Mouse (Mus musculus) cerebellum, adult 9-10 months (tissue): ENCODE measurements around the gene Dirc2.

Source experiments
- DNase-seq: peaks from one replicate; pipeline ENCODE4 v3.0.0; 2022

The Dirc2 gene

DNA sequence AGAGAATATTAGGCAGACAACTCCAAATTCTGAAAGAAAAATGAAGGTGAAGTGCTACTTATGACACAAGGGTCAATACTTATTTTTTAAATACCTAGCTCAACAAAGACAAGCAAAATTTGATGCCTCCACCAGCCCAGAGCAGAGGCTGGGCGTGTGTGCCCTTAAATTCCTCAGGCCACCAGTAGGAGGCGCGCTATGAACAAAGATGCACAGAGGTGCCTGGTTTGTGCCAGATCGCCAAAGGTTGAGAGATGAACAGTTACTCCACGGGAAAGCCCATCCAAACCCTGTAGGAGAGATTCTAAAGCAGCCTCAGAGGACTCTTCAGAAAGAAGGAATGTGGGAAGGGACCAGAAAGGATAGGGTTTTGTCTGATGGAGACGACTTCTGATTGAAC is 35.1 kb downstream of the Dirc2 start:
- DNase-seq = peak; percentile 63

DNA sequence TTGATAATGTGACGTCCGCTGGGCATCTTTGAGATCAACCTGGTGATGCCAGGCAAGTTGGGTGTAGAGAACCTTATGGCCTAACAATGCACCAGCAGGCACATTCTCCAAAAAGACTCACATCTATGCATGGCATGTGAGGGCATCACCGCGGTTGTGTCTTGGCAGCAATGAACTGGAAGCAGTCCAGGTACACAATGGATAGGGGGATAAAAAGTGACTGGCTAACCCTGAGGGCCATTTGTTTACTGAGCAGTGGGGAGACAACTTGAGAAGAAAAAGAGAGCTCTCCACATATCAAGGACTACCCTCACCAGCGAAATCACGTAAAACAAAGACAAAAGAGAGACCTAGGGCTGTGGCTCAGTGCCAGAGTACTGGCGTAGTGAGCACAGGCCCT is 37.1 kb downstream of the Dirc2 start:
- peak; percentile 18 for DNase-seq

DNA sequence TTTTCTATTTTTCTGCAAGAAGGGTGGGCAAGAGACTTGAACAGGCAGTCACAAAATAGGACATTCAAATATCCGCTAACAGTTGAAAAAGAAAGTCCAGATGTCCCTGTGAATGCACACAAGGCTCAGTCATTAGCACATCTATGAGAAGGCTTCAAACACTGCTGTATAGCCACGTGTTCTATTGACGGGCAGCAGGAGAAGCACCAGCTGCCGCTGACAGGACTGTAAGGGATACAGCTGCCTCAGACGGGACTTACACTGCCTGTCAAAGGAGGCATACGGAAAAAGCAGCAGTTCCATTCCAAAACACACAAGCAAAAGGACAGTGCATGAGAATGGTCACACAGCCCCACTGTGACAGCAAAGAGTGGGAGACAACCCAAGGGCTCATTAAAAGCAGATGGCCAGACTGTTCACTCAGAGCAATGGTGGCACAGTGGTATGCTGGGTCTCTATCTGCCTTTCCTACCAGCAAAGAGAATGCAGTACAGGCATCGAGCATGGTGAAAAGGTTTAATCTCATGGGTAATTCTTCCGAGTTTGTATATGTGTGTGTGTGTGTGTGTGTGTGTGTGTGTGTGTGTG is 39.9 kb downstream of the Dirc2 start:
- DNase-seq = no peak

DNA sequence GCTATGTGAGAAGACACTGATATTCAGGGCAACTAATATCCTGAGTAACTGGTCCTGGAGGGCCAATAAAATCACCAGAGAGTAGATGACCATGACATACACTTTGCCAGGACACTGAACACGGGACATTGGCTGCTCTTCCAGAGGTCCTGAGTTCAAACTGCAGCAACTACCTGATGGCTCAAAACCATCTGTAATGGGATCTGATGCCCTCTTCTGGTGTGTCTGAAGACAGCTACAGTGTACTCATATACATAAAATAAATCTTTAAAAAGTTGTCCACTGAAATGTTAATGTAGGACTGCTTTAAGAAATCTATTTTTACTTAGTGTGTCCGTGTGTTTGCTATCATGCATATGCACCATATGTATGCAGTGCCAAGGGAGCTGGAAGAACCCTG is 42.6 kb downstream of the Dirc2 start:
- no peak for DNase-seq

DNA sequence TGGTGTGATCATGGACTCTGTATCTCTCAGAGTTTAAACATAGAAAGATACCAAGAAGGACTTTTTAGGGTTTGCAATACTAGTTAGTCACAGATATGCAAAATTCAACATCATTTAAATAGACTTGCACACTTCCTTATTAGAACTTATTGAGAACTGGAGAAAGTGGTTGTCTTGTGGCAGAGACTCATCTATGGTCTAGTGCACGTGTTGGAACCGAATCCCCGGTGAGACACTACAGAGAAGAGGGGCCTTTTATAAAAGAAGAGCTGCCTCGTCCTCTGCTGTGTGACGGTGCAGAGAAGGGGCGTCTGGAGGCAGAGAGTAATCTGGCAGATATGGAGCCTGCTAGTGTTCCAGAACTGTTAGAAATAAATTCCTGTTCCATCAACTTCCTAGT is 44.6 kb downstream of the Dirc2 start:
- DNase-seq = no peak

DNA sequence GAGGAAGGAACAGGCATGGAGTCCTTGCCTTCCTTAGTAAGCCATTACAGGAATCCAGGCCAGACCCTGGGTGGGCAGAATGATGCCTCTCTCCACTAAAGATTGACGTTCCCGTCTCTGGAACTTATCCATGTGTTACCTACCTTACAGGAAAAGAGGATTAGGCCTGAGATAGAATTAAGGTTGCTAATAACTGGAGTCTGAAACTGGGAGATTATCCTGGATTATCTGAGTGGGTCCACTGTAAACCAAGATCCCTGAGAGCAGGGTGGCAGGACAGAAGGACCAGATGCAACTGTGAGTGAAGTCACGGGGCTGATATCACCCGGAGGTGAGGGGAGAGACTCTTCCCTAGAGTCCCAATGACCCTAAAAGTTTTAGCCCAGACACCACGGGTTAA is 51.4 kb downstream of the Dirc2 start:
- DNase-seq = no peak

DNA sequence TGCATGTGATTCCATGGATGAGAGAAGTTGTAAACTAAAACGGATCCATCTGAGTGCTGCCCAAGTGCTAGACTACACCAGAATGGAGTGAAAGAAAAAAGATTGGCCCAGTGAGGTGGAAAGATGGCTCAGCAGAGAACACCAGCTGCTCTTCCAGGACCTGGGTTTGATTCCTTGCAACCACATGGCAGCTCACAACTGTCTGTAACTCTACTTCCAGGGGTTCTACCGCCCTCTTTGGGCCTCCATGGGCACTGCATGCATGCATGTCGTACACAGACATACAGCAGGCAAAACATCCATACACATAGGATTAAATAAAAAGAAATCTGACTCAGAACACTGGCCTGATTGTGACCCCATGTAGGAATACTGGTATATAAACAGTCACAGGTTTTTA is 52.9 kb downstream of the Dirc2 start:
- DNase-seq = no peak

DNA sequence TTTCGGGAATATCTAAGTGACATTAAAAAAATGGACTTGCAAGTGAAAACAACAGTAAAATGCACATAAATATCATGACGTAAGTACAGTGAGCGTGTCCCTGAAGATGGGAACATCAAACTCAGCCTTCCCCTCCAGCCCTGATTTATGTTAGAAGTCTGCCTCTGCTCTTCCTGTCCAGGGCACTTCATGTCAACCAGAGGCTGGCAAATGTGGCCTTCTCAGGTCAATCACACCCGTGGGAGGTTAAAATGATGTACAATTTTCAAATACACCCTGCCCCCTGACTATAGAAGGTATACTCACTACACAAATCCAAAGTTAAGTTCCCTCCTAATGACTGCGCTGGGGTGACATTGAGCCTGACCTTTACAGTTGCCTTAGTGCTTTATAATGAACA is 53.4 kb downstream of the Dirc2 start:
- no peak for DNase-seq

DNA sequence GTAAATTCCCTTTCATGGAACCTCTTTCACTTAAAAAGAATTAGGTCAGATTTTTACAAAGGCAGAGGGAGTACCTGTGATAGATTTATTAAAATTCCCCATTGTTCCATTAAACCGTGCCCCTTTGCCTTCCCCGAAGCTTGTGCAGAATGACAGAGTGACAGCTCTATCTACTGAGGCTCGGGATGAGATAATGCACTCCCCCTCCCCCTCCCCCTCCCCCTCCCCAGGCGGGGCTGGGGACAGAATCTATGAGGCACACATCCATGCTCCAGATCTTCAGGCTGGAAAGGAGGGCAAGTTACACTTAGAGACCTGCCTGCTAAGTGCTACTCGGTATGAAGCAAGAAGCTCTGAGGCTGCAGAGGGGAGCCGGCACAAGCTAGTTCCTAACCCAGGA is 53.8 kb downstream of the Dirc2 start:
- DNase-seq = no peak

DNA sequence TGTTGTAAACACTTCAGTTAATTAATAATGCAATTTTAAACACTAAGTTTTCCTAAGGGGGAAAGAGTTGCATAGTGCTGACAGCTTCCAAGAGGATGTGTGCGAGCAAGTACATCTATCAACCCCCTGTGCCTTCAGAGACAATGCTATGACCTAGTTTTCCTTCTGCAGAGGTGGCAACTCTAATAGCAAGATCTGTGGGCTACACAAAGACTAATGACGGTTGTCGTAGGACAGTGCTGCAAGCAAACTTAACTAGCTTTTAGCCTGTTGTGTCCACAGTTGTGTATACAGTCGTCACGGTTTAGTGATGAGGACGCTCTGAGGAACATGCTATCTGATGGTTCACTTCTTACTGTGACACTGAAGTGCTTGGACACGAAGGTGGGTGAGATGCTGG is 54.5 kb downstream of the Dirc2 start:
- DNase-seq = no peak

DNA sequence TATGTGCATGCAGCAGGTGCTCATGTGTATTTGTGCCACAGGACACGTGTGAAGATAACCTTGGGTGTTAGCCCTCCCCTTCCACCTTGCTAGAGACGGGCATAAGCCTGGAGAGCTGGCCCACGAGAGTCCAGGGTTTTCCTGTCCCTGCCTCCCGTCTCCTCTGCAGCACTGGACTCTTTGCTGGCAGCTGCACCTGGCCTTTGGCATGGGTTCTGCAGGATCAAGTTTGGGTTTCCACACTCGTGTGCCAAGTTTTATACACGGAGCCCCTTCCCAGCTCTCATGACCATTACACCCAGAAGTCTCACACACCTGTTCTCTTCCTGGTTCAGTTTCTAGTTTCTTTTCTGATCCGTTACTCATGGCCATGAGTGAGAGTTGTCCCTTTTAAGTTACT is 55.5 kb downstream of the Dirc2 start:
- no peak for DNase-seq

DNA sequence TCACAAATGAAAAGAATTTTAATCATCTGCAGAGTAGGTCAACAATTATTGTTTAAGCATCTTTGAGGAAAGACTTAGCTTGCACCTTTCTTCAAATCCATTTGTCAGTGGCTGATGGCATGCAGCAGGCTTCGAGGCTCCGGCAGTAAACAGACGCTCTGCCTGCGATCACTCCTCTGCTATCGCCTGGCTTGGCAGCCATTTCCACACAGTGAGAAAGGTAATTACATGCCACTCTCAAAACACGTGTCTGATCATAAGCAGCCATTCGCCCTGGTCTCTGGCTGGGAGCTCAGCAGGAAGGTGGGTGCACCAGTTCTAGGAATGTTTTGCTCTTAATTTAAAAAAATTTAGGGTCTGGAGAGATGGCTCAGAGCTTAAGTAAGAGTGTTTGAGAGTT is 58.2 kb downstream of the Dirc2 start:
- DNase-seq = no peak

DNA sequence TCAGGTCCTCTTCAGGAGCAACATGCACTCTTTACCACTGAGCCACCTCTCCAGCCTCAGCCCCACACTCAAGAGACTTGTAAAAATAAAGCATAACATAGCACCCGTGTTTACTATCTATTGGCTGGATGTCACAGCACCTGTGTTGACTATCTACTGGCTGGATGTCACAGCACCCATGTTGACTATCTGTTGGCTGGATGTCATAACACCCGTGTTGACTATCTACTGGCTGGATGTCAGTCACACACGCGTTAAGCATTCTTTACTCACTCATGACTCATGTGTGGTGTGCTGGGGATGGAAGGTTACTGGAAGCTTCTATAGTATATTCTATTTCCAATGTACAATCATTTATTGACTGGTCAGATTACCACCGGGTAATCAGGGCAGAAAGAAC is 62.2 kb downstream of the Dirc2 start:
- DNase-seq = no peak

DNA sequence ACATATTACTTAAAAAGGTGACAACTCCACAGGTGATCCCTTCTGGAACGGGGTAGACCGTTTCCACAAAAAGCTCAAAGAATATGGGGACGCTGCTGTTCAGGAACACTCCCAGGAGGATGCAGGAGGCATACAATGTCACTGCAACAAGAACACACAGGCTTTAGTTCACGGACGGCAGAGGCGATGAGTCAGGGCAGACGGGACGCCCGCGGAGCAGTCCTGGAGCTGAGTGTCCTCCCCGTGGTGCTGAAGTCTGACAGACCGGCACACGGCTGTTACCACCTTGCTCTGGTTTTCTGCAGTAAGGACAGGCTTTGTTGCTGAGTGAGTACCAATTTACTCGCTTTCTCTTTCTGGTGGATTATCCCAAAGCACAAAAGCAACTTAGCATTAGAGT is 64.4 kb downstream of the Dirc2 start:
- DNase-seq = no peak

DNA sequence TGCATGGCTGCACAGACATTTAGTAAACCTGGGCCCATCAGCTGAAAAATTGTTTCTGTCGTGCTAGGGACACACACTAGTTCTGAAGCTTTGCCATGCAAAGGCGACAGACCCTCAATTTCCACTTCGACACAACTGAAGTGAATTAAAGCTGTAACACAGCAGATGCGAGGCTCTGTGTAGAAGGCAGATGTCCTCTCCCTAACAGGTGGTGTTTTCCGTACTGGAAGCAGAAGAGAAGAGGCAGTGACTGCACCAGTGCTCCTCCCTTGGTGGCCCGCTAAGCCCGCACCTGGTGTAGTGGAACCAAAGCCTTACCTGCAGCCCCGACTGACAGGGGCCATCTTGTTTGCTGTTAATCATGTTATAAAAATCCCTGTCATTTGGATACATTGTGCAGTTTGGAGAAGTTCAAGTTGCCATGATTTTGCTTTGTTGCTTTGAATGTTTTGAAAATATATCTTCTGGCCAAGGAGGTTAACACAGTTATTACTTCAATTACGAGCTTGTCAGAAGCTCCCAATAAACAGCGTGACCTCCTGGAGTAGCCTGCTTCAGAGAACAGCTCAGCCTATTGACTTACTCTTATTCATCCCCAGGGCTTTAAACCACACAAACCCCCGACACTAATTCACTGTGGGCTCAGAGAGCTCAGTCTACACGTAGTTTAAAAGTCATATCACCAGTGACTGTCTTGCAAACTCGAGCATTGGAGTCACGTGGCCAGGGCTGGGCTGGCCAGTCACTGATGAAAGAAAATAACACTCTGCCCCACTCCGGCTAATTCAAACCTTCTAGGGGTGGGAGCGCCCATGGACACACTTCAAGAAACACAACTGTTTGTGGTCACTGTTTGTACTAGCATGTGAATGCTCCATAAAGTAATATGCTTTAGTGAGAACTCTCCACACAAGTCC is 65.1 kb downstream of the Dirc2 start:
- DNase-seq = no peak

DNA sequence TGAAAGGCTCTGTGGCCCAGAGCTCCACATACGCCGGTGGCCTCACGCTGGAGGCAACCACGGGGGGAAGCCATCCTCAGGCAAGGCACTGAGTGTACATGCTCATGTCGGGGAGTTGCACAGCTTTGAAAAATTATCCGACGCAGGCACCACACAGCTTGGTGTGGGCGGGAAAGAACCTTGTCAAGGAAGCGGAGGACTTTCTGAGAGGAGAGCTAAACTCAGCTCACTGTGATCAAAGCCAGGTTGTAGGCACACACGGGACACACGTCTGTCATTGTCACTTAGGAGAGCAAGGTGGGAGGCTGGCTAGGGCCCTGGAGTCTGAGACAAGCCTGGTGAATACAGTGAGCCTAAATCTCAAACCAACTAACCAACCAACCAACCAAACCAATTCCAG is 67.3 kb downstream of the Dirc2 start:
- DNase-seq = no peak

DNA sequence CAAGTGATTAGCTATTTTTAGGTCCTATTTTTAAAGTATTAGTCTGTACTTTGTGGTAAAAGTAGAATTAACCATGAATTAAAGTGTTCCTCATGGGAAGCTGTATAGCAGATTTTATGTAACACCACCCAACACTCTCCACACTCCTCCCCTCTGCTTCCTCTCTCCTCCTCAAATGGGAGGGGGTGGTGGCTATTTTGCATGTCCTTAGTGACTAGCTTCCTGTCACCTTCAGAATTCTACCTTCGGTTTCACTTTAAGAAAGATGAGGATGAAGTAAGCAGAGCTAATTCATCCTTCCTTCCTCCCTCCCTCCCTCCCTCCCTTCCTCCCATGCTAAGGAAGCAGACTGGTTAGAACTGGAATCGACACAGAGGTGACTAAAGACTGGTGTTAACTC is 73.1 kb downstream of the Dirc2 start:
- DNase-seq = no peak

DNA sequence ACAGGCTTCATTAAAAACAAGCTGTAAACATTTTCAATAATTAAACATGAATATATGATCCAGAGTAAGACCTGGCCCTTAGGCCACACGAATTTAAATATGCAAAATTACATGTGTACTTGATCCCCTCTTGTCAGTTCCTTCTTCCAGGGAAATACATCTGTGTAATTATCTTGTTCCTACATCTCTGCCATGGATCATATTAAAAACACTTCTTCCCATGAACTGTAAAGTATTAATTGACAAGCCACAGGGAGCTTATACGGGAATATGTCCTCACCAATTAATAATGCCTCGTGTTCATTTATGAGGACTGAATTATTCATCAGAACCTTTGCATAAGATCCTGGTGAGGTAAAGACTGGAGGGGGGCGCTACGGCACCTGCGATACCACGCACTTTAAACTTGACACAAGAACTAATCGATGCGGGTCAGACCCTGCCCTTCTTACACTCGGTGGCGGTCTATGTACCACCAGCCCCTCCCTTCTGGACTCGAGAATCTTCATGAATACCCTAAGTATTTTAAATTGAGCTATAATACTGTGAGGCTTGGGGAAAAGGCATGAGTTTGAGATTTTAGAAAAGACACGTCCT is 74.8 kb downstream of the Dirc2 start:
- no peak for DNase-seq

DNA sequence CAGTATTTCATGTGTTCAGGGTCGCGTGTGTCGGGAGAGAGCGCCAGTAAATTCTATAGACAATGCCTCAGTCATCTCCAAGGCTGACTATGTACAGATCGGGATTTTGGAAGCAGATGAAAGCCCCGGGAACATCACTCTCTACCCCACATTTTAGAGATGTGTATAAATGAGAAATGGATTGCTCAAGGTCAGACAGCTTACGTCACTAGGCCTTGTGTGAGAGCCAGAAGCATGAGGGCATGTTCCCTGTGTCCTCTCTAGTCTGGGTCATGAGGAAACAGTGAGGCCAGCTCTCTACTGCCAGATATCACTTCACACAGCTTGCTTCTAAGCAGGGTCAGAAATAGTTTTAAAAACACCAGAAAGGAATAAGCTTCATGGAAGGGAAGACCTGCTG is 77.5 kb downstream of the Dirc2 start:
- DNase-seq = no peak

DNA sequence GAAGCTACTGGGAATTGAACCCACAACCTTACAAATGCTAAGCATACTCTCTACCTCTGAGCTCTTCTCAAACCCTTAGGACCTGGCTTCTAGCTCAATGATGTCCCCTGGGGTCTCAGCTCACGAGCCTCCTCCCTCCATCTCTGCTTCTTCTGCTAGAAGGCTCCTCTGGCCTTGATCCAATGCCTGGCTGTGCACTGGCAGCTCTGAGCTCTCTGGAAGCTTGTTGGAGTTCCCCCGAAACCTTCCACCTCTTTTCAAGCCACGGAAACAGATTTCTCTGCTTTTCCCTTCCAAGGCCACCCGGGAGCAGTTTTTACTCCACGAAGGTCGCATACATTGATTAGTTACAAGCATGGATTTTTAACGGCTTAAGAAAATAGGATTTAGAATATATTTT is 82.7 kb downstream of the Dirc2 start:
- peak; percentile 28 for DNase-seq

DNA sequence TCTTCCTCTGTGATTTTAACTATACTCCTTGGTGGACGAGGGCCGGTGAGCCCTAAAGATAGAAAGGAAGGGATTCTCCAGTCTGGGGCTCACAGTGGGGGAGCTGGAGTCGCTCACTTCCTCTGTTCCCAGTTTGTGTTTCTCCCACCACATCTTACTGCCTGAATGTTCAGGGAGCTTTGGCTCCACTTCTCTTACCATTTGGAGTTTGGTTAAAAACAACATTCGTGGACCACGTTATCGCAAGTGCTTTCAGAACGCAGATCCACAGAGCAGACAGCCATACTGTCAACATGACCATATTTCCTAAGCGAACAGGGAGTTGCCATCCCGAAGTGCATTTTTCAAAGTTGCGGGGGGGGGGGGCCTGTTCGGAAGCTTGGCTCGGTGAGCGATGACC is 84.1 kb downstream of the Dirc2 start:
- no peak for DNase-seq

DNA sequence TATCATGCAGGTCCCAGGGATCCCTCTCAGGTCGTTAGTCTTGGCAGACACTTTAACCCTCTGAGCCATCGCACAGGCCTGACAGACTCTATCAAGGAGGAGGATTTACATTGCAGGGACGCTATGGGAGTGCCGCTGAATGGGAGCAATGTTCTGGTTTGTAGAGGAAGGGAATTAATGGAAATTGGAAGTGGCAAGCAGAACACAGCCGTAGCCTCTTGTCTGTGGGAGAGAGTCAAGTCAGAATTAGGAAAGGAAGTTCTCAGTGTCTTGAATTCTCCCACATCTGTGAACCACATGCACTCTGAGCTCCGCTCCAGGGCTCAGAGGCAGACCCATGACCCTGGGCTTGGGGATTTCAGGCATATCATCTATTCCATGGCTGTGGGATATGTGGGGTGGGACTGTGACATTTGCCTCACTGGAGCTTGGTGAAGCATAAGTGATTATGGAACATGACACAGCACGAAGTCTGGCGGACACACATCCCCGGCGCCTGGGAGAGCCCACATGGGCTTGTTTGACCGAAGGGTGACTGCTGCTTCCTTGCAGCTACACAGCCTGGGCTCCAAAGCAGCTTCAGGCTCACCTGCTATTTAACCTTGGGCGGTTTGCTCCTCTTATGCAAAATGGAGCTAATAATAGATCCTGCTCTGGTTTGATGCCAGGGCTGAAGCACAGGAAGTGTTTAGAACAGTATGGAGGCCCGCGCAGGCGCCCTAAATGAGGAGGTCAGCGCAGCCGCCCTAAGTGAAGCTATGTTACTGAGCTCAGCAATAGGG is 87.6 kb downstream of the Dirc2 start:
- peak; percentile 66 for DNase-seq

DNA sequence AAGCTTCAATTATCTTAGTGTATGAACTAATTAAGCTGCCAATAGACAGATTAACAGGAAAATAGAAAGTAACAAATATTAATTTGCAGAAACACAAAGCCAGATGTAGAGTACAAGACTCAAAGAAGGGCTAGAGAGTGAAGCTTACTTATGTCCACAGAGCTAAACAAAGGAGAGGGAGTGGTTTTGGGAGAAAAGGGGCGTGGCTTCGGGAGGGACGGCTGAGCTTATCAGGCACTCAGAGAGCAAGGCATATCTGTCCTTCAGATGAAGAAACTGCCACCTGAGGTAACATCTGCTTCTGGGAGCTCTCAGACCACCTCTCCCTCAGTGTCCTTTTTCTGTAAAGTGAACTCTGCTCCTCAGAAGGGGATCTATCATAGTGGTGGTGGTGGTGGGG is 90.7 kb downstream of the Dirc2 start:
- no peak for DNase-seq
